Mouse (Mus musculus) frontal cortex, adult 2 months (tissue): ENCODE data around the gene Ppt2. TPM values are rescaled to one million over a fixed set of nuclear protein-coding genes. Genes with fewer than 3 reads are reported as not detected.

Source experiments
- polyA plus RNA-seq: library from polyadenylated mRNA; depleted of rRNA; stranded (reverse); fragments of >200 nt; gene quantifications from 2 replicates; pipeline ENCODE4 v1.2.3, GENCODE M21; 2012; rRNA removed

The Ppt2 gene
- polyA plus RNA-seq, 1 experiment = 43.0 TPM

Other genes starting within 250 kb of the Ppt2 start
- 10.7 and 11.1 TPM in 2 replicates for gene BC051142, start 229.7 kb downstream of the Ppt2 start, polyA plus RNA-seq
- gene Btnl4, start 151.2 kb downstream of the Ppt2 start, polyA plus RNA-seq = not detected in 2 replicates
- not detected in 2 replicates for gene Btnl6, start 111.2 kb downstream of the Ppt2 start, polyA plus RNA-seq
- 6.2 and 7.2 TPM in 2 replicates for gene Notch4, start 64.2 kb downstream of the Ppt2 start, polyA plus RNA-seq
- 2.8 and 3.4 TPM in 2 replicates for gene Gpsm3, start 38.7 kb downstream of the Ppt2 start, polyA plus RNA-seq
- gene Pbx2, start 37.2 kb downstream of the Ppt2 start, polyA plus RNA-seq = 67.0 and 71.3 TPM in 2 replicates
- gene Ager, start 30.6 kb downstream of the Ppt2 start, polyA plus RNA-seq = 2.1 TPM in 2 replicates
- gene Rnf5, start 24.8 kb downstream of the Ppt2 start, polyA plus RNA-seq = 127 and 145 TPM in 2 replicates
- 204 and 229 TPM in 2 replicates for gene Agpat1, start 24.2 kb downstream of the Ppt2 start, polyA plus RNA-seq
- gene Egfl8, start 12.5 kb downstream of the Ppt2 start, polyA plus RNA-seq = 9.7 and 10.5 TPM in 2 replicates
- 150 and 179 TPM in 2 replicates for gene Prrt1, start 1.0 kb upstream of the Ppt2 start, polyA plus RNA-seq
- gene Fkbpl, start 16.3 kb upstream of the Ppt2 start, polyA plus RNA-seq = 6.7 and 7.9 TPM in 2 replicates
- 57.7 and 59.6 TPM in 2 replicates for gene Atf6b, start 18.6 kb upstream of the Ppt2 start, polyA plus RNA-seq
- 1.6 TPM in 2 replicates for gene Tnxb, start 42.0 kb upstream of the Ppt2 start, polyA plus RNA-seq
- gene C4b, start 115.4 kb upstream of the Ppt2 start, polyA plus RNA-seq = 18.8 and 22.8 TPM in 2 replicates
- gene Cyp21a1, start 176.1 kb upstream of the Ppt2 start, polyA plus RNA-seq = 0.04 TPM in 1 of 2 replicates, not detected in the other
- 71.8 and 77.6 TPM in 2 replicates for gene Stk19, start 208.4 kb upstream of the Ppt2 start, polyA plus RNA-seq
- gene Dxo, start 208.5 kb upstream of the Ppt2 start, polyA plus RNA-seq = 47.3 and 56.4 TPM in 2 replicates
- 72.8 and 77.5 TPM in 2 replicates for gene Skiv2l, start 221.7 kb upstream of the Ppt2 start, polyA plus RNA-seq
- 60.8 and 66.2 TPM in 2 replicates for gene Nelfe, start 221.9 kb upstream of the Ppt2 start, polyA plus RNA-seq
- gene Cfb, start 234.0 kb upstream of the Ppt2 start, polyA plus RNA-seq = 0.29 and 0.44 TPM in 2 replicates